Mouse (Mus musculus) cerebral cortex, adult 2 months (tissue): ENCODE results near the gene Rasa2.

Experiments
- WGBS: fragments of 180-500 bp; shearing (Covaris S2); methylation state at CpG from one replicate; pipeline ENCODE4 v1.1.7; 2018; 5-methylcytosine and 5-hydroxymethylcytosine counted together

The Rasa2 gene

GRCm38 (mm10) chr9:96631389-96632072, at the start of gene Rasa2:
Gene Rasa2 (minus strand): TSS chr9:96631617.
- 3% methylated on average over 42 of the region's 52 CpGs for WGBS

- WGBS, result 80% methylated on average over 5 of the region's 5 CpGs
Measured at GRCm38 (mm10) chr9:96678611-96679010, 47.2 kb upstream of the Rasa2 start.

- 82% methylated on average over 5 of the region's 5 CpGs for WGBS
Measured at GRCm38 (mm10) chr9:96677711-96678110, 46.3 kb upstream of the Rasa2 start.

GRCm38 (mm10) chr9:96676671-96677070, 45.3 kb upstream of the Rasa2 start:
- 70% methylated on average over 10 of the region's 10 CpGs for WGBS

GRCm38 (mm10) chr9:96675763-96676640, 44.6 kb upstream of the Rasa2 start:
- 88% methylated on average over 8 of the region's 8 CpGs for WGBS

GRCm38 (mm10) chr9:96675071-96675762, 43.8 kb upstream of the Rasa2 start:
- WGBS, result 49% methylated on average over 5 of the region's 5 CpGs

- WGBS, result 91% methylated on average over 8 of the region's 8 CpGs
Measured at GRCm38 (mm10) chr9:96674301-96674700, 42.9 kb upstream of the Rasa2 start.

- WGBS, result 85% methylated on average over 2 of the region's 2 CpGs
Measured at GRCm38 (mm10) chr9:96672466-96672865, 41.0 kb upstream of the Rasa2 start.

- 71% methylated on average over 12 of the region's 12 CpGs for WGBS
Measured at GRCm38 (mm10) chr9:96671249-96671648, 39.8 kb upstream of the Rasa2 start.

- 1% methylated on average over 15 of the region's 15 CpGs for WGBS
Measured at GRCm38 (mm10) chr9:96669877-96670276, 38.5 kb upstream of the Rasa2 start.

GRCm38 (mm10) chr9:96668628-96669027, 37.2 kb upstream of the Rasa2 start:
- 32% methylated on average over 5 of the region's 5 CpGs for WGBS

GRCm38 (mm10) chr9:96660510-96661244, 29.3 kb upstream of the Rasa2 start:
- WGBS, result 70% methylated on average over 10 of the region's 10 CpGs

GRCm38 (mm10) chr9:96659801-96660200, 28.4 kb upstream of the Rasa2 start:
- 71% methylated on average over 2 of the region's 2 CpGs for WGBS

- 67% methylated on average over 4 of the region's 4 CpGs for WGBS
Measured at GRCm38 (mm10) chr9:96653538-96653937, 22.1 kb upstream of the Rasa2 start.

- 56% methylated on average over 6 of the region's 6 CpGs for WGBS
Measured at GRCm38 (mm10) chr9:96652763-96653162, 21.3 kb upstream of the Rasa2 start.

- WGBS, result 90% methylated on average over 7 of the region's 7 CpGs
Measured at GRCm38 (mm10) chr9:96650807-96651206, 19.4 kb upstream of the Rasa2 start.

GRCm38 (mm10) chr9:96649924-96650323, 18.5 kb upstream of the Rasa2 start:
- WGBS, result 43% methylated on average over 9 of the region's 9 CpGs

- 53% methylated on average over 4 of the region's 4 CpGs for WGBS
Measured at GRCm38 (mm10) chr9:96649362-96649761, 17.9 kb upstream of the Rasa2 start.

- 69% methylated on average over 2 of the region's 2 CpGs for WGBS
Measured at GRCm38 (mm10) chr9:96646668-96647295, 15.4 kb upstream of the Rasa2 start.

GRCm38 (mm10) chr9:96644840-96645239, 13.4 kb upstream of the Rasa2 start:
- 58% methylated on average over 2 of the region's 2 CpGs for WGBS

- WGBS, result 90% methylated on average over 3 of the region's 3 CpGs
Measured at GRCm38 (mm10) chr9:96644002-96644401, 12.6 kb upstream of the Rasa2 start.
